Mouse (Mus musculus): ENCODE measurements around the gene Cald1.

DNA sequence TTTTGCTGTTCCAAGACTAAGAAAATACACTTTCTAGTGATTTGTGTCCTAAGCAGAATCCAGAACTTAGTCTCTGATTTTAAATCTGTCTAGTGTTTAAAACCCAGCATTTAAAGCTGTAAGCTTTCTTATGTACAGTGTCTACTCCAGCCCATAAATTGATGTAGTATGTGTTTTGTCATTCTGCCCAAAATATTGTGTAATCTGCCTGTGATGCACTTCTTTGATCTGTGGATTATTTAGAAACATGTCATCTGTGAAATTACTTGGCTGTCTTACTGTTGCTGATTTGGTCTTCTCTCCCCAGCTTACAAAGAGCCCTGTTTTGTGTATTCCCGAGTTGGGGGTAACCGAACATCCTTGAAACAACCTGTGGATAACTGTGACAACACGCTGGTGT is 199.6 kb downstream of the Cald1 start:
- TF ChIP-seq POLR2A (IDR thresholded peaks at IDR 0.05; ENCODE audit: borderline replicate concordance, control insufficient read depth, low read depth, low read length): no peak
- no peak for TF ChIP-seq CTCF (IDR thresholded peaks at IDR 0.05; ENCODE audit: control insufficient read depth, insufficient read depth, low read length)
